In the genomic region with DNA sequence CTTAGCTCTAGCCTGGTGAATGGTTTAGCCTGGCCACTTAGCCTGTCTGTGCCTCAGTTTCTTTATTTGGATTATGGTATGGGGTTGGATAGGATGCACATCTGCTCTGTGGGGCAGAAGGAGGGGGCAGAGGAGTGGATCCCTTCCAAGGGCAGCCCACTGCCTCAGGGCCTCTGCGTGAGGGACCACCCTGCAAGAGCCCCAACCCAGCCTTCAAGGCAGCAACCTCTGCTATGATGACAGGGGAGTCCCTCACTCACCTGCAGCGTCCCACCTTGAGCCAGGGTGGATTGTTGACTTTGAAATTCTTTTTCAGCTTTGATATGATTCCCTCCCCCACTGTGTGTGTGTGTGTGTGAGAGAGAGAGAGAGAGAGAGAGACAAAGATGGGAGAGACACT, we compare ENCODE assay signal across 16 mouse cellular contexts.
"Had no signal": no experiment of that assay in that cellular context is flagged by ENCODE, and none has a peak within 500 bp of the region (broad histone marks: within the 10 kb centered on the region; RNA-seq: fewer than 3 reads in every experiment).

No protein-coding gene starts in this region.

- H3K27ac ChIP-seq: kidney, embryonic 15.5 days; limb, embryonic 15.5 days; liver, embryonic 12.5 days; midbrain, embryonic 10.5 days; neural tube, embryonic 12.5 days; stomach, embryonic 15.5 days had no signal

- H3K9ac ChIP-seq: kidney, embryonic 15.5 days; limb, embryonic 15.5 days; liver, embryonic 12.5 days; lung, embryonic 14.5 days; neural tube, embryonic 12.5 days; stomach, embryonic 15.5 days had no signal

- H3K36me3 ChIP-seq: kidney, embryonic 15.5 days; limb, embryonic 15.5 days; liver, embryonic 12.5 days; midbrain, embryonic 10.5 days; neural tube, embryonic 12.5 days; stomach, embryonic 15.5 days had no signal

- ATAC-seq: liver, embryonic 12.5 days had no signal

- H3K4me3 ChIP-seq: kidney, embryonic 15.5 days; limb, embryonic 15.5 days; liver, embryonic 12.5 days; myocyte; neural tube, embryonic 12.5 days; stomach, embryonic 15.5 days had no signal

- H3K4me1 ChIP-seq: liver, embryonic 12.5 days; stomach, embryonic 15.5 days had no signal

- H3K4me2 ChIP-seq: limb, embryonic 15.5 days; lung, embryonic 14.5 days; stomach, embryonic 15.5 days had no signal

- H3K9me3 ChIP-seq: kidney, embryonic 15.5 days; limb, embryonic 15.5 days; liver, embryonic 12.5 days; midbrain, embryonic 10.5 days; neural tube, embryonic 12.5 days; stomach, embryonic 15.5 days had no signal

- DNase-seq: kidney, adult 2 months; left cerebral cortex, postnatal 4 days; lung, embryonic 14.5 days; lung, postnatal 10 days; lung, postnatal 4 days; retina, postnatal 1 day; right cerebral cortex, postnatal 4 days; thymus, adult 2 months; thymus, postnatal 25 days had no signal

- H3K27me3 ChIP-seq: stomach, embryonic 15.5 days had no signal
